Comparison of ENCODE assay signal across 12 mouse cellular contexts in genomic region chr1:40225580-40225979, GRCm38 (mm10). TPM values are rescaled to one million over a fixed set of nuclear protein-coding genes. Genes with fewer than 3 reads are reported as not detected.
DNase-seq lines count a peak whose midpoint lies in the region; ATAC-seq and TF ChIP-seq lines count a peak whose summit lies in the region.
"Had no signal": no experiment of that assay in that cellular context is flagged by ENCODE, and none has a peak within 500 bp of the region (broad histone marks: within the 10 kb centered on the region; RNA-seq: fewer than 3 reads in every experiment).

No protein-coding gene starts in this region.

- no peak for TF ChIP-seq CTCF in intestine, postnatal 0 days (IDR thresholded peaks at IDR 0.05; ENCODE audit: low read depth)

- H3K4me2 ChIP-seq in hindbrain, embryonic 14.5 days (replicated peaks): no peak overlapping the region
- H3K4me2 ChIP-seq in hindbrain, embryonic 12.5 days (replicated peaks): no peak overlapping the region
- peak overlapping the region; percentile 49 for H3K4me2 ChIP-seq in lung, embryonic 16.5 days (ENCODE audit: low read depth, low read length)
- H3K4me2 ChIP-seq in intestine, postnatal 0 days (replicated peaks; ENCODE audit: low read depth): peak overlapping the region; percentile 45; the same call in 1 of the 2 replicates
- H3K4me2 ChIP-seq: midbrain, embryonic 12.5 days had no signal

- no peaks in the 10 kb centered on the region for H3K36me3 ChIP-seq in hindbrain, embryonic 14.5 days (replicated peaks; ENCODE audit: control insufficient read depth, insufficient read depth)
- H3K36me3 ChIP-seq in hindbrain, embryonic 12.5 days: no peaks in the 10 kb centered on the region
- H3K36me3 ChIP-seq in lung, embryonic 16.5 days (ENCODE audit: control insufficient read depth, insufficient read depth, low read length): no peaks in the 10 kb centered on the region
- H3K36me3 ChIP-seq in intestine, postnatal 0 days (ENCODE audit: control insufficient read depth, insufficient read depth): no peaks in the 10 kb centered on the region
- H3K36me3 ChIP-seq: midbrain, embryonic 12.5 days had no signal

- peak; percentile 22 for DNase-seq in hindbrain, embryonic 14.5 days (ENCODE audit: low spot score)
- no peak for DNase-seq in lung, postnatal 4 days
- DNase-seq in urinary bladder, postnatal 14 days (ENCODE audit: low spot score): no peak
- no peak for DNase-seq in adrenal gland, adult (ENCODE audit: inconsistent age in 2 of 2, low spot score in 1 of 2)
- DNase-seq: adrenal gland, postnatal 25 days; cerebellum, adult 11 months; right cerebral cortex, postnatal 4 days had no signal

- no peaks in the 10 kb centered on the region for H3K27me3 ChIP-seq in hindbrain, embryonic 14.5 days (ENCODE audit: control insufficient read depth, insufficient read depth, low read length)
- H3K27me3 ChIP-seq in hindbrain, embryonic 12.5 days: no peaks in the 10 kb centered on the region
- H3K27me3 ChIP-seq in lung, embryonic 16.5 days (ENCODE audit: control insufficient read depth, insufficient read depth, low read depth, low read length): no peaks in the 10 kb centered on the region
- H3K27me3 ChIP-seq in intestine, postnatal 0 days (replicated peaks; ENCODE audit: control insufficient read depth, insufficient read depth, low read length): no peaks in the 10 kb centered on the region
- H3K27me3 ChIP-seq: midbrain, embryonic 12.5 days had no signal

- WGBS in hindbrain, embryonic 14.5 days: 77% methylated on average over 2 of the region's 2 CpGs
- WGBS in hindbrain, embryonic 12.5 days: 81% methylated on average over 2 of the region's 2 CpGs
- WGBS in lung, embryonic 16.5 days: 38% methylated on average over 2 of the region's 2 CpGs
- 55% methylated on average over 2 of the region's 2 CpGs for WGBS in intestine, postnatal 0 days

- H3K4me1 ChIP-seq in hindbrain, embryonic 14.5 days (replicated peaks; ENCODE audit: control insufficient read depth, insufficient read depth, low read length): 0 out of 2 replicates have a peak, but pooled peaks cover 6% of the 10 kb centered on the region
- H3K4me1 ChIP-seq in hindbrain, embryonic 12.5 days: 0 out of 2 replicates have a peak, but pooled peaks cover 3% of the 10 kb centered on the region
- peaks cover 29% of the 10 kb centered on the region for H3K4me1 ChIP-seq in lung, embryonic 16.5 days (replicated peaks; ENCODE audit: control insufficient read depth, insufficient read depth, low read length)
- no peaks in the 10 kb centered on the region for H3K4me1 ChIP-seq in intestine, postnatal 0 days (replicated peaks; ENCODE audit: control insufficient read depth, insufficient read depth, low read length)
- H3K4me1 ChIP-seq: midbrain, embryonic 12.5 days had no signal

- no peak overlapping the region for H3K4me3 ChIP-seq in hindbrain, embryonic 14.5 days (replicated peaks; ENCODE audit: low read length)
- H3K4me3 ChIP-seq in hindbrain, embryonic 12.5 days: no peak overlapping the region
- H3K4me3 ChIP-seq in lung, embryonic 16.5 days (ENCODE audit: low read length): peak overlapping the region; percentile 39
- 0 out of 2 replicates have a peak overlapping the region, but pooled peaks have one; percentile 2 for H3K4me3 ChIP-seq in intestine, postnatal 0 days (ENCODE audit: low read depth, low read length)
- H3K4me3 ChIP-seq: layer of hippocampus, adult 2 months; midbrain, embryonic 12.5 days had no signal

- no peaks in the 10 kb centered on the region for H3K9me3 ChIP-seq in hindbrain, embryonic 14.5 days (ENCODE audit: control insufficient read depth, low read length)
- no peaks in the 10 kb centered on the region for H3K9me3 ChIP-seq in hindbrain, embryonic 12.5 days (replicated peaks)
- no peaks in the 10 kb centered on the region for H3K9me3 ChIP-seq in lung, embryonic 16.5 days (ENCODE audit: control insufficient read depth, low read length)
- H3K9me3 ChIP-seq in intestine, postnatal 0 days (ENCODE audit: control insufficient read depth): no peaks in the 10 kb centered on the region
- H3K9me3 ChIP-seq: midbrain, embryonic 12.5 days had no signal

- no peak overlapping the region for H3K27ac ChIP-seq in hindbrain, embryonic 14.5 days
- no peak overlapping the region for H3K27ac ChIP-seq in hindbrain, embryonic 12.5 days
- no peak overlapping the region; the same call in 1 of the 2 replicates for H3K27ac ChIP-seq in lung, embryonic 16.5 days (ENCODE audit: low read length)
- no peak overlapping the region for H3K27ac ChIP-seq in intestine, postnatal 0 days (ENCODE audit: low read depth, low read length)
- H3K27ac ChIP-seq: layer of hippocampus, adult 2 months; midbrain, embryonic 12.5 days had no signal

- no peak overlapping the region for H3K9ac ChIP-seq in hindbrain, embryonic 14.5 days
- no peak overlapping the region for H3K9ac ChIP-seq in hindbrain, embryonic 12.5 days
- H3K9ac ChIP-seq in lung, embryonic 16.5 days (ENCODE audit: low read length): no peak overlapping the region
- H3K9ac ChIP-seq in intestine, postnatal 0 days (ENCODE audit: low read depth, low read length): no peak overlapping the region
- H3K9ac ChIP-seq: midbrain, embryonic 12.5 days had no signal

- ATAC-seq in hindbrain, embryonic 14.5 days (ENCODE audit: low FRiP score): no peak
- no peak for ATAC-seq in hindbrain, embryonic 12.5 days (ENCODE audit: low FRiP score)
- ATAC-seq in lung, embryonic 16.5 days (ENCODE audit: low read depth): no peak
- ATAC-seq in intestine, postnatal 0 days: no peak

RNA-seq across cellular contexts. Expression of gene Il1r1, which starts 0.7 kb away (rescaled TPM):
- 0.66 and 0.70 TPM in 2 replicates for polyA plus RNA-seq in hindbrain, embryonic 14.5 days (2014; fragmentation: Nextera tagmentation; extraction: Ambion mirVana)
- polyA plus RNA-seq in hindbrain, embryonic 12.5 days (2016; fragmentation: Nextera tagmentation; extraction: Ambion mirVana): 1.4 and 1.6 TPM in 2 replicates
- 11.2 and 11.7 TPM in 2 replicates for polyA plus RNA-seq in lung, embryonic 16.5 days (2015; fragmentation: Nextera tagmentation; extraction: Ambion mirVana)
- 5.4 and 5.9 TPM in 2 replicates for polyA plus RNA-seq in intestine, postnatal 0 days (2015; fragmentation: Nextera tagmentation; extraction: Ambion mirVana)

Comparison
In these comparisons a context has a peak if more than half of its experiments do, and no peak if none do; other contexts are left out.
1. H3K4me2 ChIP-seq: peak in lung, embryonic 16.5 days (single experiment) and intestine, postnatal 0 days (single experiment); none in hindbrain, embryonic 14.5 days (single experiment) and hindbrain, embryonic 12.5 days (single experiment).
2. H3K4me3 ChIP-seq: peak in lung, embryonic 16.5 days (single experiment) and intestine, postnatal 0 days (single experiment); none in hindbrain, embryonic 14.5 days (single experiment) and hindbrain, embryonic 12.5 days (single experiment).